Mouse (Mus musculus) skeletal muscle tissue, postnatal 0 days (tissue): ENCODE results near the gene Ptprh. TPM values are rescaled to one million over a fixed set of nuclear protein-coding genes. Genes with fewer than 3 reads are reported as not detected.

Experiments
- microRNA-seq, 2 experiments: library from miRNA; unstranded; fragments of <30 nt; microRNA quantifications; one replicate each; pipeline ENCODE4; 2016
- polyA plus RNA-seq: library from polyadenylated mRNA; unstranded; fragments of >200 nt; fragmentation: Nextera tagmentation; extraction: Ambion mirVana; gene quantifications from 2 replicates; pipeline ENCODE4 v1.2.1, GENCODE M21; 2015

Gene Ptprh
- polyA plus RNA-seq: not detected in 2 replicates

DNA sequence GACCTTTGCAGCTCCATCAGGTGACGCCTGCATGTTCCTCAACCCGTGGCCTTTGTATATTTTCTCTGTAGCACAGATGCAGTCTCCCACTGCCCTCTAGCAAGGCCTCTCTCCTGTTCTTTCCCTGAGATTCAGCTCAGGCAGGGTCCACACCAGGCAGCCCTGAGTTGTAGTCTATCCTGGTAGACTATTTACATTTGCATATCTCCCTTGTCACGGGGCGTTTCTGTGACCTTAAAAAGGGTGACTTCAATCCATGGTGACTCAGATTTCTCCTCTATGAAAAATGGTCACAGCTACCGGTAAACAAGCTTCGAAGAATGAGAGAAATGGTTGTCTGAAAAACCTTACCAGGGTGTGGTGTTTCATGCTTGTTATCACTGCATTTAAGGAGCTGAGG lies at the start of gene Ptprh:
Ptprh (minus strand) TSS at position 169 of the 400 bp plus-strand sequence.

DNA sequence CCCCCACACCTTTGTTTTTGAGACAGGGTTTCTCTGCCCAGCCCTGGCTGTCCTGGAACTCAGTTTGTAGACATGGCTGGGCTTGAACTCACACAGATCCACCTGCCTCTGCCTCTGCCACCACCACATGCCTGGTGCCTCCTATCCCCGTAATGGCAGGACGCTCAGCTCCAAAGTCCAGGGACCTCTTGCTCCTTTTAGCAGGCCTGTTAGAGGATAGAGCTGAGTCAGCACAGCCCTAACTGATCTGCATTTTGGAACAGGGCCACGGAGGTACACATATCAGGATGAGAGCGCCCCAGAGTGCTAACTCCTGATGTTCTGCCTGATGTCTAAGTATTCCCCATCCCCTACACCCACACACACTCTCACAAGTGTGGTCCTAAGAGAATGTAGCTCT lies 27.2 kb upstream of the Ptprh start, which contains the start of gene Tmem86b:
Tmem86b (minus strand) TSS at position 392 of the 400 bp plus-strand sequence.

DNA sequence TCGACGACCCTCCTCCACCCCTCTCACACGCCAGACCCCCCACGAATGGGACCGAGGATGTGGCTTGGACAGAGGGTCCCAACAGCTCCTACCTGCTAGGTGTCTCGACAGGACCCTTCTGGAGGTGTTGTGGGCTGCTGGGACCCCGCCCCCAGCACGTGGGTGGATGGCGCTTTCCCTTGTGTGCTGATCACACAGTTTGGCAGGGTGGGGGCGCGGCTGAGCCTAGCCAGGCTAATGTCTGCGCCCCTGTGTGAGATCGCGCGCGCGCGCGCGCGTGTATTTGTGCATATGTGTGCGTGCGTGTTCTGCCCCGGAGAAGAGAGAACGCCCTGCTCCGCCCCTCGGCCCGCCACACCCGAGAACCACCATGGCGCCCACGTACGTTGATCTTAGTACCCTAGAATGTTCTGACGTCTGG lies 56.6 kb downstream of the Ptprh start, which contains the start of gene Syt5:
Syt5 (minus strand) TSS at position 321 of the 421 bp plus-strand sequence.

DNA sequence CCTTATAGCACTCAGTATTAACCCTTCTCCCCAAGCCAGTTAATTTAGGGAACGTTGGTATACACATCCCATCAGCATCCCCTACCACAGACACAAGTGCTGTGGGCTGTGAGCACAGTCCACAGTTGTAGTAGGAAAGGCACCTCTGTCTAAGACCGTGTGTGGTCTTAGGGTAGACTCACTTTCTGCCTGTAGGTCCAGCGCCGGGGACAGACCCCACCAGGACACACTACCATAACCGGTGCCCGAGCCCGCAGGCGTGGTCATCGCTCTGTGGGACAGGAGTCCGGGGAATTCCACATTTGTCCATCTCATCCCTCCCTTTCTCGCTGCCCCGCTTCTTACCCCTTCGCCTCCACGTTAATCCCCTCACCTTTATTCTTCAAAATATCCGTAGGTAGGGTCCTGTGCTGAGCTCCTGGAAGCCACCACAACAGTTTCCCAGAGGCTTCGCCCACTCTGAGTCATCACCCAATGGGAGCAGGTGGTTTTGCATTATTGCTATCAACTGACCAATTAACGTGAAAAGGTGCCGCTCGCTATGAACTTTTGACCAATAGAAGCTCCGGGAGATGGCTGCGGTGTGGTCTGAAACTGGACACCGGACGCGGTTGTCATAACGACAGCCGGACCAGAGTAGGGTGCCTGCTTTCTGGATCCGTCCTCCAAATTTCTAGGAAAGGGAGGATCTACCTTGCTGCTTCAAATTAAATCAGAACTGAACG lies 71.7 kb downstream of the Ptprh start, which contains the start of gene Dnaaf3:
Dnaaf3 (minus strand) TSS at position 449 of the 725 bp plus-strand sequence.

DNA sequence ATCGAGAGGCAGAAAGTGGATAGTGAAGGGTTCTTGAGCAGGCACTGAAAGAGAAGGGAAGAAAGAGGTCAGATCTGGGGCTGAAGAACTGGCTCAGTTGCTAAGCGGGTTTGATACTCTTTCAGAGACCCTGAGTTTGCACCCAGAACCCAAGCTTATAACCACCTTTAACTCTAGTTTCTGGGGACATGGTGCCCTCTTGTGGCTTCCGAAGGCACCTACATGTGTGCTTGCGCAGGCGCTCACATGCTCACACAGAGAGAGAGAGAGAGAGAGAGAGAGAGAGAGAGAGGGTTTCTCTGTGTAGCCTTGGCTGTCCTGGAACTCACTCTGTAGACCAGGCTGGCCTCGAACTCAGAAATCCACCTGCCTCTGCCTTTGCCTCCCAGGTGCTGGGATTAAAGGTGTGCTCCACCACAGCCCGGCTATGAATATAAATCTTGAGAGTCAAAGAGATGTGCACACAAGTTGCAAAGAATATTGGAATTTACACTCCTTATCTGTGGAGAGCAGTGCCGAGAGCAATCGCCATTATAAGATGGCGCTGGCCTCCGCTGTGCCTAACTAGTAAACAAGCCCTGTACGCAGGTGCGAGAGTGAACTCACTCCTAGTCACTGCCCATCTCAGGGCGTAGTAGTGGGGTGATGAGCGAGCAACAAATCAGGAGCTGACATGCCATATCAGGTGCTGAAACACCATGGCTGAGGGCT lies 79.5 kb downstream of the Ptprh start, which contains the start of gene Tnni3:
Tnni3 (minus strand) TSS at position 18 of the 711 bp plus-strand sequence.

DNA sequence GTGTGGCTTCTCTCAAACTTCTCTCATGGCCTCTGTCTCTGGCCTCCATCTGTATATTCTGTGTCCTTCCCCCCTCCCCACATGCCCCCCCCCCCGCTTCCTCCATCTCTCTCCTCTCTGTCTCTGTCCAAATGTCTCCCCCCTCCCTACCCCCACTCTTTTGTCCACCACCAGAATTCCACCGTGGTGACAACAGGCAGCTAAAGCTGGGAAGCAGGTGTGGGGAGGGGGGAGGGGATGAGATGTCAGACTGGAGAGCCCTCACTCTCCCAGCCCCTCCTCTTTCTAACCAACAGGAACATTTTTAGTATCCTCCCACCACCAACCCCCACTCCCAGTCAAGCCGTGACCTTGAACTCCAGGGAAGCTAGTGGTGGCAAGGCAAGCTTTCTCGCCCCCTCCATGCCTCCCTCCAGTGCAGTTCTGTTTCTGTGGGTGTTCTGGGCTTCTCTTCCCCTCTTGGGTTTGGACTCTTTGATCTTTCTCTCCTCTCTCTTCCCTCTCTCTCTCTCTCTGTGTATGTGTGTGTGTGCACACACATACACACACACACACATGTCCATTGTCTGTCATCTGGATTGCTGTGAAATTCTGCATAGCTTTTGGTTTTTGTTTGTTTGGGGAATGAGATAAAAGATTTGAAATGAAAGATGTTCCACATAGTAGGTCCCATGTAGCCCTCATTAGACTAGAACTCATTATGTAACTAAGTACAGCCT lies 87.3 kb downstream of the Ptprh start, which contains the start of gene Tnnt1:
Tnnt1 (minus strand) TSS at position 51 of the 719 bp plus-strand sequence.

DNA sequence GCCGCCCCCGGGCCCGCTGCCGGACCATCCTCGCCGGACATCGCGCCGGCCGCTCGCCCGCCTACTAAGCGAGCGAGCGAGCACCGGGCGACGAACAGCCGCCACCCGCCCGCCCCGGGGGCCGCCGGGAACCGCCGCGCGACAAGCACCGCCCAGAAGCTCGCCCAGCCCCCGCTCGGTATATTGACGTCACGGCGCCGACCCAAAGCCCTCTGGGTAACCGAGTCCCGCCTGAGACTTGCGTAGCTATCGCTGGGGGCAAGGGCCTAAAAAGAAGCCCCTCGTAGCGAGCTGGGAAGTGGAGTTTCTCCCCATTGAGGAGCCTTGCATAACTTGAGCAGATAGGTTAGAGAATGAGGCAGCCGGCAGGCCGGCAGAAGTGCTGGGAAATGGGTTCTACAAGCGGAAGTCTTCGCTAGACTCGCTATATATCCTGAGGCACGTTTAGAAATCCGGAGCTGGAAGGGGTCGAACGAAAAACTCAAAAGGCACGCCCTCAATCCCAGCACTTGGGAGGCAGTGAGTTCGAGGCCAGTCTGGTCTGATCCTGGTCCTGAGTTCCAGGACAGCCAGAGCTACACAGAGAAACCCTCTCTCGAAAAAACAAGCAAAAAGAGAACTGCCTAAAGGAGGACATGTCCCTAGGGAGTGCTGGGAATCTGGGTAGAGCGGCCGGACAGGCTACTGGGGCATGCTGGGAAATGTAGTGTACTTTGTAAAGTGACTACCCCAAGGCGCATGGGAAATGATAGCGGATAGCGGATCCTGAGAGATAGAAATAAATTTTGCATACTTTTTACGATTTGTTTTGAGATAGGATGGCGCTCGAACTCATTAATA lies 102.1 kb downstream of the Ptprh start, which contains the start of gene Ppp1r12c:
Ppp1r12c (minus strand) TSS at position 123 of the 840 bp plus-strand sequence.

Small RNA genes lying within 50 kb of the gene (microRNA-seq; reads per million reads assigned to microRNA genes)
- 0 reads per million in 2 experiments for gene Gm23577

Other genes with a start within 250 kb of the Ptprh start
- gene Gp6, start 206.3 kb downstream of the Ptprh start, polyA plus RNA-seq: not detected in 2 replicates
- 19.4 and 23.9 TPM in 2 replicates for gene Rdh13, start 158.4 kb downstream of the Ptprh start, polyA plus RNA-seq
- gene Eps8l1, start 143.4 kb downstream of the Ptprh start, polyA plus RNA-seq: 0.76 and 5.7 TPM in 2 replicates
- gene Ppp1r12c, start 102.4 kb downstream of the Ptprh start, polyA plus RNA-seq: 25.2 and 28.3 TPM in 2 replicates
- 884 and 1,161 TPM in 2 replicates for gene Tnnt1, start 87.7 kb downstream of the Ptprh start, polyA plus RNA-seq
- 3.2 and 3.4 TPM in 2 replicates for gene Tnni3, start 79.8 kb downstream of the Ptprh start, polyA plus RNA-seq
- gene Dnaaf3, start 71.6 kb downstream of the Ptprh start, polyA plus RNA-seq: 0.27 and 0.55 TPM in 2 replicates
- 0.10 and 0.31 TPM in 2 replicates for gene Syt5, start 56.5 kb downstream of the Ptprh start, polyA plus RNA-seq
- gene Tmem86b, start 27.4 kb upstream of the Ptprh start, polyA plus RNA-seq: 0.26 and 0.62 TPM in 2 replicates
- 5.1 and 5.6 TPM in 2 replicates for gene Ppp6r1, start 55.0 kb upstream of the Ptprh start, polyA plus RNA-seq
- gene Hspbp1, start 81.0 kb upstream of the Ptprh start, polyA plus RNA-seq: 41.2 and 49.2 TPM in 2 replicates
- gene Brsk1, start 86.6 kb upstream of the Ptprh start, polyA plus RNA-seq: 0.23 and 0.39 TPM in 2 replicates
- gene Tmem150b, start 121.2 kb upstream of the Ptprh start, polyA plus RNA-seq: 0.07 TPM in 1 of 2 replicates, not detected in the other
- gene Kmt5c, start 136.1 kb upstream of the Ptprh start, polyA plus RNA-seq: 22.4 and 24.9 TPM in 2 replicates
- 18.6 and 22.1 TPM in 2 replicates for gene Cox6b2, start 149.1 kb upstream of the Ptprh start, polyA plus RNA-seq
- not detected in 2 replicates for gene Fam71e2, start 167.3 kb upstream of the Ptprh start, polyA plus RNA-seq
- 0.09 TPM in 1 of 2 replicates, not detected in the other for gene Il11, start 178.8 kb upstream of the Ptprh start, polyA plus RNA-seq
- gene Tmem190, start 178.9 kb upstream of the Ptprh start, polyA plus RNA-seq: not detected in 2 replicates
- gene Tmem238, start 185.6 kb upstream of the Ptprh start, polyA plus RNA-seq: 8.2 and 8.9 TPM in 2 replicates
- gene Rpl28, start 188.8 kb upstream of the Ptprh start, polyA plus RNA-seq: 262 and 278 TPM in 2 replicates
- gene Ube2s, start 208.5 kb upstream of the Ptprh start, polyA plus RNA-seq: 106 and 115 TPM in 2 replicates
- gene Shisa7, start 240.7 kb upstream of the Ptprh start, polyA plus RNA-seq: not detected in 2 replicates